Mouse (Mus musculus): ENCODE measurements around the gene Ccdc97. TPM values are rescaled to one million over a fixed set of nuclear protein-coding genes. Genes with fewer than 3 reads are reported as not detected.

Ccdc97 gene
- polyA plus RNA-seq, 2 experiments = 11.3 to 17.1 TPM

DNA sequence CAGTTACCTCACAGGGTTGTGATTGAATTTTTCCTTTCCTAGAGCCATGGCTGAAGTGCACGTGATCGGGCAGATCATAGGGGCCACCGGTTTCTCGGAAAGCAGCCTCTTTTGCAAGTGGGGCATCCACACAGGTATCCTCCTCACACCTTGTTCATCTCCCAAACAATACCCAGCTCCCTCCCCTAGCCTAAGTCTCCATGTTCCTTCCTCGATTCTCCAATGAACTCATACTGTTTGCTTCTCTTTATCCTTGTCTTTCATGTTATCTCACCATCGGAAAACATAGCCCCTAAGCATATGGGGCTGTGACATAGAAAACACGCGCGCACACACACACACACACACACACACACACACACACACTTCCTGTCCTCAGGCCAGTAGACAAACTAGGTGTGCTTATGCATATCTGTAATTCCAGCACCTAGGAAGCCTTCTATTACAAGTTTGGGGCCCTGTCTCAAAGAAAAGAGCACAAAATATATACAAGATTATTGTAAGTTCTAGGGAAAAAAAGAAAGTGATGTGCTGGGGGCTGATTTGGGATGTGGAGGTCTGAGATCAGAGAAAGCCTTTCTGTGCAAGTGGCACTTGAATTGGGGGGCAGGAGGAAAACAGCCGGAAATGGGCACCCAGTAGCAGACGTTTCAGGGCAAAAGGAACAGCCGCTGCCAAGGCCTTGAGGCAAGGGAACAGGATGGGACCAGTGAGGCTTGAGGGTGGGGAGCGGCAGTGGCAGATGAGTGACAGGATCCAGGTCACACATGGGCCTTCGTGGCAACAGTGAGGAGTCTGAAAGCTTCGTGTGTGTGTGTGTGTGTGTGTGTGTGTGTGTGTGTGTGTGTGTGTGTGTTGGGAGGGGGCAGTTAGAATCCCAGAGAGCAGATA lies 37.3 kb downstream of the Ccdc97 start:
- ATAC-seq (ENCODE audit: insufficient read depth) (no peak), DNase-seq (ENCODE audit: low read depth in 3 of 3, low spot score in 3 of 3) (no peak)
- Histone ChIP-seq H3K9ac (replicated peaks) (peak overlapping the region; percentile 37), H3K9me3 (ENCODE audit: control insufficient read depth, low read length) (no peaks in the 10 kb centered on the region), H3K27me3 (ENCODE audit: control insufficient read depth, insufficient read depth, low read length) (no peaks in the 10 kb centered on the region), H3K4me3 (ENCODE audit: insufficient read depth in 1 of 2, low read depth in 2 of 2, low read length in 2 of 2) (peak overlapping the region; percentile 34 to 82), H3K4me2 (ENCODE audit: low read depth) (peak overlapping the region; percentile 87), H3K27ac (peak overlapping the region; percentile 42), H3K36me3 (replicated peaks; ENCODE audit: control insufficient read depth, insufficient read depth, low read depth) (no peaks in the 10 kb centered on the region), H3K4me1 (replicated peaks; ENCODE audit: control insufficient read depth in 2 of 2, insufficient read depth in 2 of 2, low read length in 1 of 2) (peaks cover 43 to 54% of the 10 kb centered on the region in 2 experiments)
- TF ChIP-seq EP300 (IDR thresholded peaks at IDR 0.05; ENCODE audit: low read depth) (no peak), CTCF (IDR thresholded peaks at IDR 0.05; ENCODE audit: low read depth) (no peak)
- WGBS (ENCODE audit: insufficient replicate concordance) = 15% methylated on average over 15 of the region's 15 CpGs

DNA sequence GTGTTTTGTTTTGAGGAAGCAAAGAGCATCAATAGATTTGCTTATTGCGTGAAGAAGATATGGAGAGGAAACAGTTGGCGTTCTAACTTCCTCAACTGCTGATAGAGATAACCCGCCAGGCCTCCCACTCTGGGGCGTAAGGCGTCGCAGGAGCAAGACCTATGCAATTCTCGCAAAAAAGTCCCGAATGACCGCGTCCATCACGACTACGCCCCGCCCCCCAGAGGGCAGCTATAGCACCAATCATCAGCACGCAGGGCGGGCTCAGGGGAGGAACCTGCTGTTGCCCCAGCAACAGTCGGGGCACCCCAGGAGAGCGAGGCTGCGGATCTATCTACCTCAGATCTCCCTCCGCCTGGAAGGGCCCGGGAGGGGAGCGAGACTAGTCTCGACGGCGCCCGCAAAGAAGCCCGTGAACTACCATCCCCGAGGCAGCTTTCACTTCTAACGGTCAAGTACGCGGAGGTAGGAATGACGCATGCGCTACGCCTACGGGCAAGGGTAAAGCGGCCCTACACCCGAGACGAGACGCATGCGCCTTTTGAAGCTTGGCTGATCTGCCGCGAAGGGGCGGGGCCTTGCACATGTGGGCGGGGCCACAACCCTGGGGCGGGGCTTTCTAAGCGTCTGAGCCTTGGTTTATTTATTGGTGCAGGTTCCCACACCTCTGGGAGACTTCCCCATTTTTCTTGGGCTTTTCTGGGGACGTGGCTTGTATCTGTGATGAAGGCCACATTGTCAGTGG lies 38.2 kb downstream of the Ccdc97 start, which contains the start of gene B9d2:
B9d2 (plus strand) TSS at position 267 of the 745 bp plus-strand sequence.
- H3K4me2 ChIP-seq (ENCODE audit: low read depth) = peak within 1 kb of the TSS; percentile 87
- H3K9ac ChIP-seq (replicated peaks) = peak within 1 kb of the TSS; percentile 77
- no peaks in the 10 kb centered on the region for H3K27me3 ChIP-seq (ENCODE audit: control insufficient read depth, insufficient read depth, low read length)
- TF ChIP-seq CTCF (IDR thresholded peaks at IDR 0.05; ENCODE audit: low read depth) (no peak; the same call in 1 of the 2 replicates), EP300 (IDR thresholded peaks at IDR 0.05; ENCODE audit: low read depth) (peak; percentile 73)
- peak; percentile 95 for ATAC-seq (ENCODE audit: insufficient read depth)
- H3K4me3 ChIP-seq (ENCODE audit: insufficient read depth in 1 of 2, low read depth in 2 of 2, low read length in 2 of 2) = peak within 1 kb of the TSS; percentile 82 to 89
- DNase-seq (ENCODE audit: low read depth in 3 of 3, low spot score in 3 of 3) = peak; percentile 96 to 97 (median 96)
- no peaks in the 10 kb centered on the region for H3K9me3 ChIP-seq (ENCODE audit: control insufficient read depth, low read length)
- H3K4me1 ChIP-seq (replicated peaks; ENCODE audit: control insufficient read depth in 2 of 2, insufficient read depth in 2 of 2, low read length in 1 of 2) = peaks cover 36 to 48% of the 10 kb centered on the region in 2 experiments
- H3K36me3 ChIP-seq (replicated peaks; ENCODE audit: control insufficient read depth, insufficient read depth, low read depth) = no peaks in the 10 kb centered on the region
- peak within 1 kb of the TSS; percentile 89 for H3K27ac ChIP-seq
- WGBS (ENCODE audit: insufficient replicate concordance) = under 1% methylated on average over 46 of the region's 46 CpGs

DNA sequence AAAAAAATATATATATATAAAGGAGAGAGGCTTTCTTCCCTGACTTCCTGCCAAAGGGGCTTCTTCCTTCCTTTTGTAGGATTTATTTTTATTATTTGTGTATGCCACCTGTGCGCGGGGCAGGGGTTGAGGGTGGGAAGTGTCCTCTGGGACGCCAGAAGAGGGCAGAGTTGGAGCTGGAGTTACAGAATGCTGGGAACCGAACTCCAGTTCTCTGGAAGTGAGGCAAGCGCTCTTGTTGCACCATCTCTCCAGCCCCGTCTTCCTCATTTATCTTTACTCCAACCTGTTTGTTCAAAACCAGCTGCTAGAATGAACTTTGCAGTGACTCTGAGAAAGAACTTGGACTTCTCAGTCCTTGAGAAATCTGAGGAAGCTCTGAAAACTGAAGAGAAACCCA lies 38.9 kb downstream of the Ccdc97 start:
- peaks cover 36 to 47% of the 10 kb centered on the region in 2 experiments for H3K4me1 ChIP-seq (replicated peaks; ENCODE audit: control insufficient read depth in 2 of 2, insufficient read depth in 2 of 2, low read length in 1 of 2)
- no peak for ATAC-seq (ENCODE audit: insufficient read depth)
- WGBS (ENCODE audit: insufficient replicate concordance) = 3% methylated on average over 6 of the region's 6 CpGs
- TF ChIP-seq CTCF (IDR thresholded peaks at IDR 0.05; ENCODE audit: low read depth) (peak; percentile 52), EP300 (IDR thresholded peaks at IDR 0.05; ENCODE audit: low read depth) (no peak)
- H3K9me3 ChIP-seq (ENCODE audit: control insufficient read depth, low read length) = no peaks in the 10 kb centered on the region
- H3K4me2 ChIP-seq (ENCODE audit: low read depth) = peak overlapping the region; percentile 87
- peak overlapping the region; percentile 89 for H3K27ac ChIP-seq
- no peak for DNase-seq (ENCODE audit: low read depth in 3 of 3, low spot score in 3 of 3)
- H3K27me3 ChIP-seq (ENCODE audit: control insufficient read depth, insufficient read depth, low read length) = peaks cover 6% of the 10 kb centered on the region
- no peaks in the 10 kb centered on the region for H3K36me3 ChIP-seq (replicated peaks; ENCODE audit: control insufficient read depth, insufficient read depth, low read depth)
- peak overlapping the region; percentile 82 to 89 for H3K4me3 ChIP-seq (ENCODE audit: insufficient read depth in 1 of 2, low read depth in 2 of 2, low read length in 2 of 2)
- peak overlapping the region; percentile 58 for H3K9ac ChIP-seq (replicated peaks)

DNA sequence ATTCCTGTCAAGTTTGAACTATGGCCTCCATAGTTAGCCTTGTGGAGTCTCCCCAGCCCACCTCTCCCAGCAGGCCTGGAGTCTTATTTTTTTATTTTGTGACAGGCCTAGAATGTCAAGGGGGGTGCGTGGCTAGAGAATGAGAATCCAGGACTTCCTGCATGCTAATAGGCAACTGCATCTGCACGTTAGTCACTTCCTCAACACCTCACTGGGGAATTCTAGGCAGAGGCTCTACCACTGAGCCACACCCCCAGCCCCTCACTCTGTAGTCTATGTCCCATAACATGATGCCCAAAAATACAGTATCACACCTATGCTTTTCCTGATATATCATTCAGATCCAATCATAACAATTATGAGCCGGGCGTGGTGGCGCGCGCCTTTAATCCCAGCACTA lies 41.9 kb downstream of the Ccdc97 start:
- Histone ChIP-seq H3K4me2 (ENCODE audit: low read depth) (no peak overlapping the region), H3K4me3 (ENCODE audit: insufficient read depth in 1 of 2, low read depth in 2 of 2, low read length in 2 of 2) (no peak overlapping the region), H3K27ac (no peak overlapping the region), H3K36me3 (replicated peaks; ENCODE audit: control insufficient read depth, insufficient read depth, low read depth) (no peaks in the 10 kb centered on the region), H3K27me3 (ENCODE audit: control insufficient read depth, insufficient read depth, low read length) (peaks cover 21% of the 10 kb centered on the region), H3K9ac (replicated peaks) (no peak overlapping the region), H3K9me3 (ENCODE audit: control insufficient read depth, low read length) (no peaks in the 10 kb centered on the region), H3K4me1 (replicated peaks; ENCODE audit: control insufficient read depth in 2 of 2, insufficient read depth in 2 of 2, low read length in 1 of 2) (peaks cover 15 to 20% of the 10 kb centered on the region in 2 experiments)
- ATAC-seq (ENCODE audit: insufficient read depth) (no peak), DNase-seq (ENCODE audit: low read depth in 3 of 3, low spot score in 3 of 3) (no peak)
- no peak for TF ChIP-seq EP300 (IDR thresholded peaks at IDR 0.05; ENCODE audit: low read depth)
- no peak for TF ChIP-seq CTCF (IDR thresholded peaks at IDR 0.05; ENCODE audit: low read depth)
- 82% methylated on average over 7 of the region's 7 CpGs for WGBS (ENCODE audit: insufficient replicate concordance)

Measured in liver, embryonic 14.5 days (tissue).